Mouse (Mus musculus): ENCODE results near the gene Lpcat1. TPM values are rescaled to one million over a fixed set of nuclear protein-coding genes. Genes with fewer than 3 reads are reported as not detected.

Gene Lpcat1
- polyA plus RNA-seq, 1 experiment from 2014 or later = 73.9 TPM

DNA sequence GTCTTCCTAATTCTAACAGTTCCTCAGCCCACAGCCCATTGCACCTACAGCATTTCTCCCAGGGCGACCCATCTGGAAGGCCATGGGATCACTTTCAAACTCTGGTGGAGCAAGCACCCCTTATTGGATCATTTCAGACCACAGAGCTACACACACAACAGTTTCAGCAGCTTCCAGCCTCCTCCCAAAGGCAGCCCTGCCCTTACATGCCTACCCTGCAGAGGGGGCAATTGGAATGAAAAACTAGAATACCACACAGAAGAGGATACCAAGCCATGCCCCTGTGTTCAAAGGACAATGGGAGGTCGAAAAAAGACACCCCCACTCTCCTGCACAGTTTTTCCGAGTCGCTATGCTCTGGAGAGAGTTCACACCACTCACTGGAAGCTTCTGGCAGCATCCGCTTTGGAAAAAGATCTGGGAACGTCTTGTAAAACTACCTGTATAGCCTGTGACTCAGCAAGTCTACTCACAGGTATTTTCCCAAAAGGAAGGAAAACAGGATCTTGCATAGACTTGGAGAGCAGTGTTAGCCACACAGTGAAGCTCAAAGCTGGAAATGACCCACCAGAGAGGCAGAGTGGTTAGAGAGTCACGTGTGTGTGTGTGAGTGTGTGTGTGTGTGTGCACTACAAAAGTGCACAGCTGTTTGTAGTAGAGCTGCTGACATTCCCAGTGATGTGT is 34.4 kb upstream of the Lpcat1 start:
- no peak for DNase-seq (ENCODE audit: low read depth, low spot score)
- POLR2A ChIA-PET = no interaction called here

DNA sequence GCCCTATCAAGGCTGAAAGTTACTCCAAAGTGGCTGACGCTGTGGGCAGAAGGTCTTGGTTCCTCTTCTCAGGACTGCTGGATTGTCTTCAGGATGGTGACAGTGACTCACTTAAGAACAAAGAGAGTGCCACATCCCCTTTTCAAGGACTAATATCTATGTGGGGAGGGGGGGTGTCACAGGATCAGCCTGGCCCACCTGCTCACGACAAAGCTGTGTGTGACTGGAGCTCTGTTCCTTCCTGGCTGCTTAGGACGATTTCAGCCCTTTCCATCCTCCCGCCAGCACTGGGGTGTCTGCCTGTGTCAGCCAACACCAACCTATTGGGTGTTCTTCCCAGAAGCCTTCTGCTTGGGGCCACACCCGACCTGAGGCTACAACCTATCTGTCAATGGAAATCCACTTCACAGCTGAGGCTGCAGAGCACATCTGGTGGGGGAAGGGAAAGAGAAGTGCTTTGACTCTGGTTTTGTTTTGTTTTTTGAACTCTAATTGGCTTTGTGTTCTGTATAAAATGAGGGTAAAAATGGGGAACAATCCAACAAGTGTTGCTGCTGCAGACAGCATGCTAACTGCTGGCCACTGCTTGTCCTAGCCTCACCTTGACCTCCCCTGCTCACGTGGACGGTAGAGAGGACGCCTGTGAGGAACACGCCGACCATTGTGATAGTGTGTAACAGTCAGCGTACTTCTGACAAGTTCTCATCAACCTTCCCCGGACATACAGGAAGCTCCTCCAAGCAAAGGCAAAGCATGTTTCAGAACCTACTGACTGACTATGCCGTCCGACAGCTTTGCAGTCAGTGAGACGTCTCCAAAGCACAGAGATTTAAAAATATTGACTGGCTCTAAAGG is 33.1 kb upstream of the Lpcat1 start:
- no peak for DNase-seq (ENCODE audit: low read depth, low spot score)
- no peak for TF ChIP-seq CTCF (IDR thresholded peaks at IDR 0.05)
- in situ Hi-C loops (cut with MboI; ENCODE audit: low pct_unique_long_range_greater_than_20kb) = no loop called here
- ChIA-PET CTCF (interaction anchor here (0.8 to 2.2 kb wide), 8 partner anchors 10 to 176 kb away, joined by 3 to 5 read pairs (median 3); no protein-coding TSS in a partner anchor), POLR2A (interaction anchor here (0.9 kb wide), 1 partner anchor 13 kb away, joined by 3 read pairs; no protein-coding TSS in a partner anchor)
- ATAC-seq = no peak
- no peaks in the 10 kb centered on the region for H3K27me3 ChIP-seq

More for the DNA sequence above, 34.4 kb upstream of the Lpcat1 start:
- ATAC-seq = no peak
- no peaks in the 10 kb centered on the region for H3K27me3 ChIP-seq
- CTCF ChIA-PET = interaction anchor here (1.2 to 2.2 kb wide), 8 partner anchors 9 to 71 kb away, joined by 3 to 10 read pairs (median 4); no protein-coding TSS in a partner anchor
- no peak for TF ChIP-seq CTCF (IDR thresholded peaks at IDR 0.05)
- in situ Hi-C loops (cut with MboI; ENCODE audit: low pct_unique_long_range_greater_than_20kb) = no loop called here

DNA sequence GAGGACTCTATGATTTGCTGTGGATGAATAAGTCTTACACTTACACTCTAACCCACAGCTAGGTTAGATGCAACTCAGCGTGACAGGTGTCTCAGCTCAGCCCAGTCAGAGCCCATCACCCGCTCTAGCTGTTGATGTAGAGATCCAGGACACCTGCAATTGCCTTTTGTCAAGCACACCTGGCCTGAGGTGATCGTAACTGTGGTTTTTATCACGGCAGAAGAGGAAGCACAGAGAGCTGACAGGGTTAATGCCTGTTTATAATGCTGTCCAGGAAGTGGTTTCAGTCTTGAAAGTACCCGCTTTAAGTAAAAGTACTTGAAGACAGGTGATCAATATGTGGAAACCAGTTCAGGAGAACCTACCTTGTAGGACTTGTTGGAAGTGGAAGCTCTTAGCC is 32.3 kb upstream of the Lpcat1 start:
- in situ Hi-C loops (cut with MboI; ENCODE audit: low pct_unique_long_range_greater_than_20kb) = no loop called here
- ChIA-PET CTCF (interaction anchor here (0.9 to 1.6 kb wide), 6 partner anchors 9 to 75 kb away, joined by 3 to 4 read pairs (median 4); no protein-coding TSS in a partner anchor), POLR2A (interaction anchor here (0.9 kb wide), 1 partner anchor 12 kb away, joined by 3 read pairs; no protein-coding TSS in a partner anchor)
- TF ChIP-seq CTCF (IDR thresholded peaks at IDR 0.05) = no peak
- no peaks in the 10 kb centered on the region for H3K27me3 ChIP-seq
- DNase-seq (ENCODE audit: low read depth, low spot score) (no peak), ATAC-seq (no peak)

DNA sequence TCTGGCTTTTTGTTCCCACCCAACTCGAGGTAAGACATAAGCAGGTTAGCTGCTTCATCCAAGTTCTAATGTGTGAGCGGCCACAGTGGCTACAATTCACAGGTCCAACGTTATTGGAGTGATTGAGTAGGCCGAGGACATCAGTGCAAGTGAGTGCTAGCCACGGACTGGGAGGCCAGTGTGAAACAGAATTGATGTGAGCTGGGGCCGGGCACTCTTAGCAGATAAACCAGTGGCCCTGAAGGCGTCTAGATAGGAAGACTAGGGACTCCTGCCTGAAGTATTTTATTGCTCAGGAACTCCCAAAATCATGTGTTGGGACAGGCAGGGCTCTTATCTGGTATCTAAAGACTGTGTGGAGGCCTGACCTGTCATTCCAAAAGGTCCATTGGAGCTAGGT is 31.3 kb upstream of the Lpcat1 start:
- ATAC-seq (no peak), DNase-seq (ENCODE audit: low read depth, low spot score) (no peak)
- in situ Hi-C loops (cut with MboI; ENCODE audit: low pct_unique_long_range_greater_than_20kb) = no loop called here
- ChIA-PET CTCF (interaction anchor here (1.3 to 1.6 kb wide), 4 partner anchors 9 to 67 kb away, joined by 3 to 4 read pairs (median 4); no protein-coding TSS in a partner anchor), POLR2A (interaction anchor here (0.6 kb wide), 1 partner anchor 69 kb away, joined by 5 read pairs; no protein-coding TSS in a partner anchor)
- H3K27me3 ChIP-seq = no peaks in the 10 kb centered on the region
- no peak for TF ChIP-seq CTCF (IDR thresholded peaks at IDR 0.05)

DNA sequence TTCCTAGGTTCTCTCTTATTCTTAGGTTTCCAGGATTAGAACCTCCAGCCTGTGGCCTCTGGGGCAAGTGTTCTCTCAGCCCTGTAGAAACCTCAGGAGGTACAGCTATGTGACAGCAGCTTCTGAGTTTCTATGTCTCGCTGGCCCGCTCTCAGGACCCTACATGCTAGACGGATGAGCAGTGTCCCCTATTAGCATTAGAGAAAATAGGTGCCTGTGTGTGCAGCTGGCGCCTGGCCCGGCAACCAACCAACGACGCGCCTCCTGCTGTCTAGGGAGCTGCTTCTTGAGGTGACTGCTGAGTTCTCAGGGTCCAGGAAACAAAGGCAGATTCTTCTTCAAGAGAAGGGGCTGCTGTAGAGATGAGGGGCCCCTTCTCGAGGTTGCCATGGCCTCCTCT is 27.9 kb upstream of the Lpcat1 start:
- ATAC-seq = no peak
- POLR2A ChIA-PET = interaction anchor here (0.6 kb wide), 1 partner anchor 21 kb away, joined by 3 read pairs; no protein-coding TSS in a partner anchor
- no peak for TF ChIP-seq CTCF (IDR thresholded peaks at IDR 0.05)
- CTCF ChIA-PET = interaction anchor here (0.6 kb wide), 1 partner anchor 8 kb away, joined by 3 read pairs; no protein-coding TSS in a partner anchor
- H3K27me3 ChIP-seq = no peaks in the 10 kb centered on the region
- DNase-seq (ENCODE audit: low read depth, low spot score) = no peak
- in situ Hi-C loops (cut with MboI; ENCODE audit: low pct_unique_long_range_greater_than_20kb) = no loop called here

DNA sequence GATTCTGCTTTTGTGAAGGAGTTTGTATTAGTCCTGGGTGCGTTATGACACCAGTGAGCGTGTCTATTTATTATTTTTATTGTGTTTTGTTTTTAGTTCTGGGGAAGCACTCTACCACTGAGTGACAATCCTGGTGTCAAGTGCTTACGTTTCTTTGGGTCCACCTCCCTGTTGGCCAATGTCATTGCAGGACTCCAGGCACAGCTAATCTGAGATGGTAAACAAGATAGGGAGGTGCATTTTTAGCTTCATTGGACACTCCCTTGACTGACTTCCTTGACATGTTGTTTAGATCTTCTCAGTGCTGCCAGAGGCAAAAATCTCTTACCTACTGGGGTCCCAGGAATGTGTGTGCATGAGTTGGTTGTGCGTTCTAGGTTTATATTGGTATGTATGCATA is 26.0 kb upstream of the Lpcat1 start:
- TF ChIP-seq CTCF (IDR thresholded peaks at IDR 0.05) = no peak
- no peaks in the 10 kb centered on the region for H3K27me3 ChIP-seq
- CTCF ChIA-PET = interaction anchor here (0.8 to 1.8 kb wide), 3 partner anchors 9 to 11 kb away, joined by 3 to 5 read pairs (median 3); no protein-coding TSS in a partner anchor
- DNase-seq (ENCODE audit: low read depth, low spot score) (no peak), ATAC-seq (no peak)
- POLR2A ChIA-PET = no interaction called here
- in situ Hi-C loops (cut with MboI; ENCODE audit: low pct_unique_long_range_greater_than_20kb) = no loop called here

DNA sequence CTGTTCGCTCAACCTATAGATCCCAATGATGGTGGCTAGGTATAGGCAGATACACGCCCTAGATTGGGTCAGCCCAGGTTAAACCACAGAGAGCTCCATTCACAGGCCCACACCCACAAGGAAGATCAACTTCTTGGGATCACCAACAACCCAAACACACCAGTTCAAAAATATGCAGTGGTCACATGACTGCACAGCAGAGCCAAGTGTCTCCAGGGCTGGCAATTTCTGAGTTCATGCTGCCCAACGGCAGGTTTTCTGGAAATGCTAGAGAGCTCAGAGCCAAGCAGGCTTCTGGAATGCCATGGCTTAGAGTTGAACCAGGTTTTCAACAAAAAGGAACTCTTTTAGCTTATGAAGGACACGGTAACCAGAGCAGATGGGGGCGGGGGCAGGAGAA is 25.3 kb upstream of the Lpcat1 start:
- in situ Hi-C loops (cut with MboI; ENCODE audit: low pct_unique_long_range_greater_than_20kb) = no loop called here
- TF ChIP-seq CTCF (IDR thresholded peaks at IDR 0.05) = no peak
- CTCF ChIA-PET = interaction anchor here (0.5 to 1.8 kb wide), 5 partner anchors 8 to 16 kb away, joined by 3 to 5 read pairs (median 3); no protein-coding TSS in a partner anchor
- H3K27me3 ChIP-seq = no peaks in the 10 kb centered on the region
- ATAC-seq (no peak), DNase-seq (ENCODE audit: low read depth, low spot score) (no peak)
- POLR2A ChIA-PET = no interaction called here

DNA sequence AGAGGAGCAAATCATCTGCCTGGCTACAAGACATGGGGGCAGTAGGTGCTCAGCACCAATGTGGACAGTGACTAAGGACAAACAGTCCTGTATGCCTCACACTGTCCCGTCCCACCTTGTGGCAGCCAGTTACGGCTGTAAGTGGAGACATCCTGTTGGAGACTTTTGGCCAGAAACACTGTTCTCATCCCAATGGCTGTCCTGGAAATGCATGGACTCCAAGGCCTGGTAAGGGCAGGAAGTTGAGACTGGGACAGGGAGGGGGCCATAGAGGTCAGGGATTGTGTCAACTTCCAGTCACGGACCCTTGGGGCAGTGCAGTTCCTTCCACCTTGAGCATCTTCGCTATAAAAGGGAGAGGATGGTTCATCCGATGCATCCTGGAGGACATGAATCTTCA is 24.6 kb upstream of the Lpcat1 start:
- H3K27me3 ChIP-seq = no peaks in the 10 kb centered on the region
- in situ Hi-C loops (cut with MboI; ENCODE audit: low pct_unique_long_range_greater_than_20kb) = no loop called here
- CTCF ChIA-PET = interaction anchor here (1.1 to 1.8 kb wide), 4 partner anchors 8 to 21 kb away, joined by 3 to 5 read pairs (median 4); no protein-coding TSS in a partner anchor
- POLR2A ChIA-PET = no interaction called here
- no peak for TF ChIP-seq CTCF (IDR thresholded peaks at IDR 0.05)
- ATAC-seq (no peak), DNase-seq (ENCODE audit: low read depth, low spot score) (no peak)

DNA sequence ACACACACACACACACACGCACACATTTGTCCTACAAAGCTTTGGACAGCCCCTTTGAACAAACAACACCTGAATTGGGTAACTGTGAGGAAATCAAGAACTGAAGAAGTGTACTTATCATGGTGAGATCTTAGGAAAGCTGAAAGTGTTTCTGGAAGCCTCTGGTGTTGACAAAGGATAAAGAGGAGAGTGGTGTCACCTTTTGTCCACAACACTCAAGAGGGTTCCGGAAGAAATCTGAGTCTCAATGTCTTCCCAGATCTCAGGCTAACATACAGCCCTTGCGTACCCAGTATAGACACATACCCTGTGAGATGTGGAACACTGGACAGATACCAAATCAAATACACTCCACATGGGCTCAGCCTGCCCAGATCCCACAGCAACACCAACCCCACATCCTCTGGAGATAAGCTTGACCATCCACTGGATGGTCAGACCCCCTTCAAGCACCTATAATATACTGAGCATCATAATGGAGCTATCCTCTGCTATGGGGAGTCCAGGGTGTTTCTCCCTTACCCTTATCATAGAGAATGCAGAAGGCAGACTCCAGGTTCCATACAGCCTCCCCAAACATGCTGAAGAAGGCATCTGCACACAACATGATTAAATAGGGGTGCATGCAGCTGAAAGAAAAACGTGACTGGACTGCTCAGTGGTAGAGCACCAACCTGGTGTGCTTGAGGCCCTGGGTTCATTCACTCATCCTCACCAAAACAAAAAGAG is 23.7 kb upstream of the Lpcat1 start:
- no peak for ATAC-seq
- CTCF ChIA-PET = interaction anchor here (1.1 to 1.4 kb wide), 3 partner anchors 9 to 20 kb away, joined by 3 to 4 read pairs (median 4); no protein-coding TSS in a partner anchor
- in situ Hi-C loops (cut with MboI; ENCODE audit: low pct_unique_long_range_greater_than_20kb) = no loop called here

DNA sequence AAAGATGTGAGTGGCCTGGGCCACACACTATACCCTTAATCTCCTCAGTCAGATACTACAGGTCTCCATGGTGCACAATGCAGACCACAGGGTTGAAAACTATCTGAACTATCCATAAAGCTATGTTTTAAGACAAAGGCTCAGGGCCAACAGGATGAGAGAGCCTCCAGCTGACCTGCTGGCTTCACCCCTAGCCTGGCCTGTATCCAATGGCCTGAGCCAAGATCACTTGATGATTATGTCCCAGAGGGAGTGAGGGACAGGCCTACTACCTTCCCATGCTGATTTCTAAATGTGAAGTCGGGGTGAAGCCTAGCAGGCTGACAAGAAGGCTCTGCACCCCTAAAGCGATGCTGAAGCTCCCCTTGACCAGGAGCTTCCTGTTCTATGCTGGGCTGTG is 21.9 kb upstream of the Lpcat1 start:
- CTCF ChIA-PET = interaction anchor here (1.2 to 1.3 kb wide), 2 partner anchors 10 to 15 kb away, joined by 3 to 4 read pairs; no protein-coding TSS in a partner anchor
- ATAC-seq = no peak

More for the DNA sequence above, 23.7 kb upstream of the Lpcat1 start:
- POLR2A ChIA-PET = no interaction called here
- no peaks in the 10 kb centered on the region for H3K27me3 ChIP-seq
- TF ChIP-seq CTCF (IDR thresholded peaks at IDR 0.05) = no peak
- no peak for DNase-seq (ENCODE audit: low read depth, low spot score)

More for the DNA sequence above, 21.9 kb upstream of the Lpcat1 start:
- in situ Hi-C loops (cut with MboI; ENCODE audit: low pct_unique_long_range_greater_than_20kb) = no loop called here
- DNase-seq (ENCODE audit: low read depth, low spot score) = no peak
- POLR2A ChIA-PET = interaction anchor here (0.7 kb wide), 1 partner anchor 16 kb away, joined by 3 read pairs; no protein-coding TSS in a partner anchor
- no peak for TF ChIP-seq CTCF (IDR thresholded peaks at IDR 0.05)
- H3K27me3 ChIP-seq = no peaks in the 10 kb centered on the region

Data from Patski (cell line).